Mouse (Mus musculus) ovary, adult 18-20 months (tissue): ENCODE results near the gene Cenpj.

Experiments used
- DNase-seq: peaks from one replicate; pipeline ENCODE4 v3.0.0; 2022; ENCODE audit warnings: low spot score, mixed read lengths

The Cenpj gene

DNA sequence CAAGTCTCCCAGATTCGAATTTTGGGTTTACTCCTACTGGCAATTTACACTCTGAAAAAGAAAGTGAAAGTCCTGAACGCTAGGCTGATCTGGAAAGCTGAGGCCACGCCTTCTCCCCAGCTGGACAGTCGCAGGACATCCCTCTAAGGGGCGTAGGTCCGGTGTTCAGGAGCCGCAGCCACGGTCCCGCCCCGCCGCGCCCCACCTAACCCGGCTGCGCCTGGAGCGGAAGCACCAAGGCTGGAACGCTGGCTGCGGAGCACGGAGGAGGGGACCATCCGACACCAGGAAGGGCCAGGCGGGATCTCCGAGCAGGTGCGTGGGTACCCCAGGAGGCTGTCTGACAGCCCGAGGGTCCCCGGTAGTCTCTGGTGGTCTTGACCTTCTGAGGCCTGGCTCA is at the start of gene Cenpj, which contains the start of gene Parp4:
Gene Cenpj (minus strand): TSS at position 10 of the 400 bp plus-strand sequence.
Gene Parp4 (plus strand): TSS at position 204 of the 400 bp plus-strand sequence.
- peak; percentile 90 for DNase-seq

DNA sequence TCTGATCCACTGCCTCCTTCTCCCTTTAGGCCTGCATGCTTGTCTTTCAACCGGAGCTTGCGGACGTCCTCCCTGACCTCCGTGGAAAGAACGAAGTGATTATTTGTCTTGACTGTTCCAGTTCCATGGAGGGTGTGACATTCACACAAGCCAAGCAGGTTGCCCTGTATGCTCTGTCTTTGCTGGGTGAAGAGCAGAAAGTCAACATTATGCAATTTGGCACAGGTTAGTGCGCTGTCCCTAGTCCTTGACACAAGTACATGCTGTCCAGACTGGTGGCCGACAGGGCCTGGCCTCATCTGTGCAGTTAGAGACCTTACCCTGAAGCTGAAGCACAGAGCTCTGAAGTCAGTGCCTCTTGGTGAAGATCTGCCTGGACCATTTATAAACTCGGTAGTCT is 45.2 kb upstream of the Cenpj start:
- peak; percentile 1 for DNase-seq

DNA sequence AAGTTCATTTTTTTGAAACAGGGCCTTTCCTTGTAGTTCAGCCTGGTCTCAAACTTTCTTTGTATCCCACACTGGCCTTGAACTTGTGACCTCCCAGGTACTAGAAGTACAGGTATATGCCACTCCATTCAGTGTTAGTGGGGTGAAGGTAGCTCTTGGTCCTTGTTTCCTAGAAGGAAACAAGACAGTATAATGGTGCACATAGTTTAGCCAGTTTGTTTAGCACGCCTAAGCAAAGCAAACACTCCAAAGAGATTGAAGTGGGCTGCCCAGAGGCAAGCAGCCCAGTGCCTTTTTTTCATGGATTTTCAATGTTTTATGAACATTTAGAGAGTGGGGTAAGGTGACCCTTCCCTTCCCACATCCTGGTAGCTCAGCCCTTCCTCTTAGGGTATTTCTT is 42.2 kb upstream of the Cenpj start:
- DNase-seq: no peak

DNA sequence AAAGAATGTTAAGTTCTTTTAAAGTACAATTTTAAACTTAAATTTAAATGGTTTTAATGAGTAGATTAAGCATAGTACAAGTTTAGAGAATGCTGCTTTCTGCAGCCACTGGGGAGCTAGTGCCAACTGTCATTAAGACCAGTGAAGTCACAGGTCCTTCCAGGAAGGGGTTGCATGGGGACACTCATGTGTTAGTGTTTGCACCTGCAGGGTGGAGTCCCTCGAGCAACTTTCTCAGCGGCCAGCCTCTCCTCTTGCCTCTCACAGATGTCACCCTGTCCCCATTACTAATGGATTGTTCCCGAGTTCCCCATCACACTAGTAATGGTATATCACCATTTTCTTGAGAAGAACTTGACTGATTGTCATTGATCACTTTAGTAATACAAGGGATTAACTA is 38.0 kb upstream of the Cenpj start:
- no peak for DNase-seq

DNA sequence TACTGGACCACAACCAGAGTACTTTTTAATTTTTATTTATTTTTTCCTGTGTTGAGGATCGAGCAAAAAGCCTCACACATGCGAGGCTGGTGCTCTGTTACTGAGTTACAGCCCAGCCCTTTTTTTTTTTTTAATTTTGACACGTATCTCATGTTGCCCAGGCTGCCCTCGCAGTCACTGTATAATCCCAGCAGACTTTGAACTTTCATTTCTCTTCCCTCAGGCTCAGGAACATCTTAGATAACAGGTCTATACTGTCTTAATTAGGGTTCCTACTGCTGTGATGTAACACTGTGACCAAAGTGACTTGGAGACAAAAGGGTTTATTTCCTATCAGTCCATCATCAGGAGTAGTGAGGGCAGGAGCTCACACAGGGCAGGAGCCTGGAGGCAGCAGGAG is 29.9 kb upstream of the Cenpj start:
- no peak for DNase-seq

DNA sequence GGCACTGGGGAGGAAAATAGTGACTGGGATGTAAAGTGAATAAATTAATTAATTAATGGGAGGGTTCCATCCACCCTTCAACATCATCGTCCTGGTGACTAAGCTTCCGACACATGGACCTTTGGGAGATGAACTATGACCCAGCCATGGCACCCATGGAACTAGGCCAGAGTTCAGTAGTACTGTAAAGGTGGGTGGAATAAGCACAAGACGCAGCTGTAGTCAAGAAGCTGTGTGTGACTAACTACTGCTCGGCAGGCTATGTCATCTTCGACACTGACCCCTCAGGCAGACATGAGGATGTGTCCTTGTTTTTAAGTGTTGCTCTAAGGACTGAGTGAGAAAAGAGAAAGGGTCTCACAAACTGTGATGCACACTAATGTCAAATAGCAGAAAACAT is 29.2 kb upstream of the Cenpj start:
- DNase-seq: no peak

DNA sequence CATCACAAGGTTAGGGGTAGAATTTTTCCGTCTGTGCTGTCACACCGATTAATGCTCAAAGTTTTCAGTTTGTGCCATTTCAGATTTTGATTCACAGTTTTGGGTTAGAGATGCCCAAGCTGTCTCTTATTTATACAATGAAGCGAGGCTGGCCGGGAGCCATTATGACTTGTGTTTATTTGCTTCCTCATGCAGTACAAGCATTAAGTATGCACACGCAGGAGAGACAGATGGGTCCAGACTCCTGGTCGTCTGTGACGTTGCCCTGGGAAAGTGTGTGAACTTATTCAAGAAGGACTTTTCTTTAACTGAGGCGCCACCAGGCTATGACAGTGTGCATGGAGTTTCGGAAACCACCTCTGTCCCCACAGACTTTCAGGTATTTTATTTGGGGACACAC is 26.8 kb upstream of the Cenpj start:
- DNase-seq: no peak

DNA sequence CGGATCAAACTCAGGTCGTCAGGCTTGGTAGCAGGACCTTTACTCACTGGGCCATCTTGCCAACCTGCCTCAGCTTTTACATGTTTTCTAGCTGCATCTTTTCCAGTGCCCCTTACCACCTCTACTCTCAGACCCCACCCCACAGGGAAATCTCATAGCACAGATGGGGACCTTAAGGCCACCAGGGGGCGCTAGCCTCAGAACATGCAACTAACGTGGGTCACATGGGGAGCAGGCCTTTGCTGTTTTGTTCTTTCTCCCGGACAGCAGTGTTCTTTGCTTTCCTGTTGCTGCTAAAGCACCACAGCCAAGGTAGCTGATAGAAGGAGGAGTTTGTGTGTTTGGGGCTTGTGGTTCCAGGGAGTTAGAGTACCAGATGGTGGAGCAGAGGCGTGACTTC is 23.5 kb upstream of the Cenpj start:
- no peak for DNase-seq

DNA sequence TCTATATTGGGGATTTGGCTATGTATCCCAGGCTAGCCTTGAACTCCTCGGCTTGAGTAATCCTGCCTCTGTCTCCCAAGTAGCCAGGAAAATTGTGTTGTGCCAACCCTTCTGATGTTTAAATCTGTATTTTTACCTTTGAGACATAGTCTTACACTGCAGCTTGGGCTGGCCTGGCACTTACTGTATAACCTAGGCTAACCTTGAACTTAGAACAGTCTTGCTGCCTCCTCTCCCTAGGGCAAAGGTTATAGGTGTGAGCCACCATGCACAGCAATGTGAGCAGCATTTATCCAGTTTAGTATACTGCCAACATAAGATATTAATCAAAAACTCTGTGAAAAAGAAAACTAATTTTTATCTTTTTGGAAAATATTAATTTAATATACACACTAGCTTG is 19.6 kb upstream of the Cenpj start:
- DNase-seq: no peak

DNA sequence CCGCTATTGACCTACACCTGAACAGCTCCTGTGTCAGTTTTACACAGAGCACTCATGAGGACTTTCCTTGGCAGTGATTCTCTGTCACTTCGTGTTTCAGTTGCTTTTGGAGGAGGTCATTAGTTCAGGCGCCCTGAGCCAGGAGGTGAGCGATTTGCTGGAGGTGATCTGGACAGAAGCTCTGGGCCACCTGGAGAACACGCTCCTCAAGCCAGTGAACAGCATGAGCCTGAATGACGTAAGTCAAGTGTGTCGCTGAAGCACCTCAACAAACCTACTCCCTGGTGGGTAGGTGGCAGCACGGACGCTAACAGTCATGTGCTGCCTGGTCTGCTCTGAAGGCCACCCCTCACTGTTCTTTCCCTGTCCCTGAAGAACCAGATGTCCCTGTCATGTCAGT is 17.0 kb upstream of the Cenpj start:
- DNase-seq: no peak

DNA sequence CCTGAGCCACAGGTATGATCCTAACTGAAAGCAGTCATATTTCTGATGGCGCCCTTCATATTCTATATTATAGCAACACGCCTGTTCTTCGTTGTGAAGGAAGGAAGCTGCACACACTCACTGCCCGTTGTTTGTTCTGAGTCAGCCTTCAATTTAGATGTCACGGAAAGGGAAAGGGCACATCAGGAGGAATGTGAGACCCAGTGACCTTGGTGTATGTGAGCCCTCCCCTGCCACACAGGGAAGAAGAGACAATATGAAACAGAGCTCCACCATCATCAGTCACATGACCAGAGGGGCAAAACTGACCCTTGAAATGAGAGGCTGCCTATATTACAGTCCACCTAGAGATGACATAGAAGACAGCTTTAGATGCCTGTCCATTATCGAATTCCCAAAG is 7.1 kb upstream of the Cenpj start:
- DNase-seq: no peak

DNA sequence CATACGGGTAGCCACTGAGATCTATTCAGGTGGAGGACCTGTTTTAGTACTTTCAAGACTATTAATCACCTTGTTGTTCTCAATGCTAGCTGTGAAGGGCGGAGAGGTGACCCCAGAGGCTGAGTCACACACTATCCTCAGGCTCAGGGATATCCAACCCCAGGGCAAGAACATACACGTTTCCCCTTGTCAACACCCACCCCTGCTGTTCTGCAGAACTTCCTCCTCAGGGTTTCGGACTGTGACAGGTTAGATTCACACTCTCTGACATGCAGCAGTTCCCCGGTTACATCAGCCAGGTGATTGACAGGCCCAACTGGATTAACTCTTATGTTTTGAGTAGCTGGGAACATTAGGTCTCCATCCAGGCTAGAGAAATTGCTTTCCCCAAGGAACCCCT is 5.9 kb upstream of the Cenpj start:
- no peak for DNase-seq

DNA sequence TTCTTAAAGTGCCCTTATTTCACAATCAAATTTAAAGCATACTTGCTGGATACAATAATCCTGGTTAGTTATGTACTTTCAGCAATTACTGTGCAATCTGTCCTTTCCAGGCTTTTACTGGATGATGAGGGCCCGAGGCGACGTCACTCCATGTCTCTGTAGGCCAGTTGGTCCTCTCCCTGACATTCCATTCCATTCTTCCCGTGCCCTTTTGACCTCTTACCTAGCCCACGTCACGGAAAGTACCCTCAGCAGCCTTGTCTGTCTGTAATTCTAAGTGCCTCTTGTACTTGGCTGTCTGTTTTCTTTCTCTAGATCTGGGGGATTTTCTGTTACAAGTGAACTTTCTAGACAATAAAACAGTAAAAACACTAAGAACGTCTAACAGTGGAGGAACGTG is 3.8 kb upstream of the Cenpj start:
- DNase-seq: no peak

DNA sequence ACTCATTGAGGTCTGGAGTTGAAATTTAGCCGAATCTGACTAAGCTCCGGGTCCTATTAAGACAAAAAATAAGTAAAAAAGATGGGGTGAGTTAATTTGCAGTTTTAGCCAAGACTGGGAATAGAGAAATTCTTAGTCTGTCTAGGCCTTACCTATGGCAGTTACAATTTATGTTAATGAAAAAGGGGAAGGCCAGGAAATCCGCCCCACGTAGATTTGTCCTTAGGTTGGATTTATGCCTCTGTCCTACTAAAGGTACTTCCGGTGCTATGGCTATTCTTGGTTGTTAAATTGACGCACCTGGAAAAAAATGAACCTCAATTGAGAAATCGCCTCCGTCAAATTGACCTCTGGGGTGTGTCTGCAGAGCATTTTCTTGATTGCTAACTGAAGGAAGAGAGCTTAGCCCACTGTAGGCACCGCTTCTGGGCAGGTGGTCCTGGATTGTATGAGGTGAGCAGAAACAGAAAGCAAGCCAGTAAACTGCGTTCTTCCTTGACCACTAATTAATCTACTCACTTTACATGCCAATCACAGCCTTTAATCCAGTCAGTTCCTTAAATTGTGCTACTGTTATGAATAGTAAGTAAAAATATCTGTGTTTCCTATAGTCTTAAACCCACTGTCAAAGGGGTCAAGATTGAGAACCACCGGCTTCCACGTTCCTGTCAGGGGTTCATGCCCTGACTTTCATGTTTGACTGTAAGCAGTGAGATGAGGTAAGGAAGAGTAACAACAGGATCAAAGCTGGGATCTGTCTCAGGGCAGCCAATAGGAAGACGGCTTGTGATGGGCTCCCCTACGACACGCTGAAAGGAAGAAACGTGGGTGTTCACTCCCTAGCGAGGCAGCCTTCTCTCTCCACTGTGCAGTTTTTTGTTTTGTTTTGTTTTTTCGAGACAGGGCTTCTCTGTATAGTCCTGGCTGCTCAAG is 1.0 kb upstream of the Cenpj start:
- DNase-seq: no peak

DNA sequence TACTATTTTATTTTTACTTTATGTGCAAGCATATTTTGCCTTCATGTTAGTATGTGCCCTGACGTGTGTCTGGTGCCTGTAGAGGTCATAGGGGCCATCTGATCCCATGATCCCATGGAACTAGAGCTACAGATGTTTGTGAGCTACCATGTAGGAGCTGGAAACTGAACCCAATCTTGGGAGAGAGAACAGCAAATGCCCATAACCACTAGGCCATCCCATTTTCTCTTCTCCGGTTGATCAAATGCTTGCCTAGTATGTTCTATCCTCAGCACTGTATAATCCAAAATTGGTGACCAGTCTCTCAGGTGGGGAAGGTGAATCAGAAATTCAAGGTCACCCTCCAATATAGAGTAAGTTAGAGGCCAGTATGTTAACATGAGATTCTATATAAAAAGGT is 2.7 kb downstream of the Cenpj start:
- DNase-seq: no peak

DNA sequence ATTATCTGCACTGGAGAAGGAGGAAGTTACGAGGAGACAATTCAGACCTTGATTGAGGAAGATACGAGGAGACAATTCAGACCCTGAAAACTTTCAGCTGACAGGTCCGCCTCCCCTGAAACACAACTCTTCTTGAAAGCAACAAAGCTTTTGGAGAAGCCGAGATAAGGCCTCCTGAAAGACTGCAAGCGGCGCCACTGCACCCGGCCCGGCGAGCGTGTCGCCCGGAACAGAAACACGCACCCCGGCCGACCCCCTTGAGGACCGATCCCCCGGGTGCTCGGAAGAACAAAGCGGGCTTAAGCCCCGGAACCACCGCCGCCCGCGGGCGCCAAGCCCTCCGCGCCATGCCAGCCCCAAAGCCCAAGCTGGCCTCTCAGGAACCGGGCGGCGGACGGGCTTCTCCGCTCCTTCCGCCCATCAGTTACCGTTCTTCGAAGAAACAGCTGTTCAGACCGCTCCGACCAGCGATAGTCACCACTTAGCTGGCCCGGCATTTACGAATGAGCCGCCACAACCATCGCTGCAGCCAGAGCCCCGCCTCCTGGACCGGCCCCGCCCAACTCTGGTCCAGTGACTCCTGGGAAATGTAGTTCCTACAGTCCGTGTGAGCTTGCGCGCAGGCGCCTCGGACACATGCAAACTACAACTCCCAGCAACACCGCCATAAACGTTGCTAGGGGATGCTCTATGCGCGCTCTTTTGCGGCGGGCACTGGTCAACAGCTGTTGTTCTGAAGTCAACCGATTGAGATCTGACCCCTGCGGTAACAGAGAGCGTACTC is 3.7 kb downstream of the Cenpj start:
- DNase-seq: peak; percentile 94

DNA sequence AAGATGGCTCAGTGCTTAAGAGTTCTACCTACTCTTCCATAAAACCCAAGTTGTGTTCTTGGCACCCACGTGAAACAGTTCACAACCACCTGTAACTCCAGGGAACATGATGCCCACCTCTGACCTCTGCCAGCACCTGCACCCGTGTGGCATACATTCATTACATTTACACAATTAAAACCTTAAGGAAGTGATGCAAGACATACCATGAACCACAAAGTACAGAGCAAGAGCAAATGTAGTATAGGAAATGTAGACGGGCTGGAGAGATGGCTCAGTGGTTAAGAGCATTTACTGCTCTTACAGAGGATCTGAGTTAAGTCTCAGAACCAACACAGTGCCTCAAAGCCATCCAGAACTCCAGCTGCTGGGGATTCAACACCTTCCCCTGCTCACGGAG is 6.2 kb downstream of the Cenpj start:
- no peak for DNase-seq

DNA sequence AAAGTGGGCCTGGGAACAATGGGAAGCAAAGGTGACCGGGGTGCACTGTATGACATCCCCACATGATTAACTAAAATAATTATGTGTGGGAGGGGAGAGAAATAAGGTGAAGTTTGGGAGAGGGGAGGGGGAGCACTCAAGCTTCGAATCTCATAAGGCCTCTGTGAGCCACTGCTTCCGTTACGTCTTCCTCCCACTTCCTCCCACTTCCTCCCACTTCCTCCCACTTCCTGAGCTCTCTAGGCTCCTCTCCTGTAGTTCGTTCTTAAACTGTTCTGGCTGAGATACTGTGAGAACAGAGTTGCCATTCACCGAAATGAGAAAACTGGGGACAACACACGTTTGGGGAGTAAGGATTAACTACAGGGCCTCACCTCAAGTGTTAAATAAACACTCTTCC is 7.7 kb downstream of the Cenpj start:
- DNase-seq: no peak

DNA sequence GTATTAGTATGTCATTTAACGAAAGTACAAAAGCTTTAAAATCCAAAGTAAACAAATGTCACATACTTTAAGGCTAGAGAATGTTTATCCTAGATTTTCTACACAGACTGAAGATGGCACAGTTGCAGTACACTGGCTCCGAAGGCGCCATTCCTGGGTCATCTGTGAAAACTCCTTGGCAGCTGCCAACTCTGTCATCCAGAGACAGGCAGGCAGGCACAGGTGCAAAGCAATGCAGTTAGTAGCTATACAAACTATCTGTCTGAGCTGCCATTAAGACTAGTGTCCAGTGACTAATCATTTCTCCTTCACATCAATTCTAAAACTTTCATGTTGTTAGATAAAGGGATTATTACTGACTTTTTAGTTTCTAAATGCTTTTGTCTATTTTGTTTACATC is 16.1 kb downstream of the Cenpj start:
- no peak for DNase-seq

DNA sequence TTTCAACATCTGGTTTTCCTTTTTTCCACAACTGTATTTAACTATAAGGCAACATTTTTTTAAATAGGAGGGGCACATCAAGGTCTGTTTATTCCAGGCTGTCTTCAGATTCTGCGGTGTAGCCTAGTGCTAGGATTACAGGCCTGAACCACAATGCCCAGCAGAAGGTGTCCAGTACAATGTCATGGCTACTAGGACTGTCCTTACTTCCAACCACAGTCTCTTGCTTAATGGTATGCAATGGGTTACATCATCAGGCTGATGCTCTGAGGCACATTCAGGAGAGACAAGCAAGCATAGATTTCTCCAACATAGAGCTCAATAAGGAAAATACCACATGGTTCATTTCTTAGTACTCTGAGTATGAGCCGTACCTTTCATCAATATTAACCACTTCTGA is 20.5 kb downstream of the Cenpj start:
- no peak for DNase-seq

DNA sequence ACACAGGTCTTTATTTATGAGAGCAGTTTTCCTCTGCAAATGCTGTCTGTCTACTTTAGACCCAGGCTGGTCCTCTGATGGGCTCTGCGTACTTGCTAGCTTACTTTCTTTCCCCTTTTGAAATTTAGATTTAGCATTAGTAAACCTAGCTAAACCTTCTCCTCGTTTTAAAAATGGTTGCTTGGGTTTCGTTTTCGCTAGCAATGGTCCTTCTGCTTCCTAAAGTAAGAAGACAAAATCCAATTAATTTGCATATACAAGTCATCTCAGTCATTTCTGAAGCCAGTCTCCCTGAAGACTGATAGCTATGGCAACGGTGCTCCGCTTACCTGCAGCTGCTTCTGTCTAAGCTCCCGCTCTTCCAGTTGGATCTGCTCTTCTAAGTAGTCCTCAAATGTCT is 21.9 kb downstream of the Cenpj start:
- no peak for DNase-seq

DNA sequence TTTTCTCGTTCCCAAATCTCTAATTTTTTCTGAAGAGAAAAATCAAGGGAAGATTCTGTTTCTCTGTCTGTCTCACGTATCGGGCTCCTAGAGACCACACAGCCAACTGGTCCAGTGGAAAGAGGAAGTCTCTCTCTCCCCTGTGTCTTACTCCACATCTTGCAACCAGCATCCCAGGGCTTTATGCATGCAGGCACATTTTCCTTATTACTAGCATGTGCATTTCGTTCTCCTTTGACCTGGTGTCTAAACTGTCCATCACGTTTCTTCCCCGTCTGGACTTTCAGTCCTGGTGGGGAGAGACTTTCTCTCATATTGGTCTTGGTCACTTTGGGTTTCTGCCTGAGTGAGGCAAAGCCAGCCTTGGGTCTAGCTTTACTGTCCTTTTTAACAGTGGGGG is 22.3 kb downstream of the Cenpj start:
- no peak for DNase-seq

DNA sequence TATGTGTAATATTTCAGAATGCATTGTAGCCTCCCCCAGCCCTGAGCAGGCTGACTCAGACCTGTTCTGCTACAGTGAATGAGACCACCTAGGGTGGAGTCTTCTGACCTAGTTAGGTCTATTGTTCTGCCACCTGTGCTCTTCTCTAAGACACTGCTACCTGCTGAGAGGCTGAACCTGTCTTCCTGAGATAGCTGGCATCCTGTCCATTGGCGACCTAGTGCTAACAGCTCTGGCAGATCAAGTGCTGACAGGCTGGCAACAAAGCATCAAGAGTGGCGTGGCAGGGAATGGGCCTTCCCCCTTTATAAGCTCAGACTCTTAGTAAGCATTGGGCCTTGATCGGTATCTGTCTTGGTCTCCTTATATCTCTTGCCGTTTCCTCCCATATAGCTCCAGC is 24.3 kb downstream of the Cenpj start:
- DNase-seq: no peak
